Mouse (Mus musculus): ENCODE measurements around the gene Bsg. TPM values are rescaled to one million over a fixed set of nuclear protein-coding genes. Genes with fewer than 3 reads are reported as not detected.

Gene Bsg
- polyA plus RNA-seq, 1 experiment from 2014 or later: 691 TPM

- Histone ChIP-seq H3K27ac (no peak overlapping the region), H3K4me3 (no peak overlapping the region), H3K36me3 (peaks cover 50% of the 10 kb centered on the region), H3K9ac (no peak overlapping the region), H3K9me3 (no peaks in the 10 kb centered on the region), H3K4me1 (peaks cover 26% of the 10 kb centered on the region), H3K4me2 (replicated peaks) (no peak overlapping the region), H3K27me3 (no peaks in the 10 kb centered on the region)
- 71% methylated on average over 1 of the region's 1 CpGs for WGBS
- no peak for ATAC-seq (ENCODE audit: insufficient number of reproducible peaks, insufficient read depth, low FRiP score, low TSS enrichment)
Observed at GRCm38 (mm10) chr10:79707162-79707561, 2.9 kb downstream of the Bsg start.

- Histone ChIP-seq H3K4me1 (peaks cover 26% of the 10 kb centered on the region), H3K27ac (no peak overlapping the region), H3K9me3 (no peaks in the 10 kb centered on the region), H3K27me3 (no peaks in the 10 kb centered on the region), H3K4me3 (no peak overlapping the region), H3K36me3 (peaks cover 51% of the 10 kb centered on the region), H3K4me2 (replicated peaks) (no peak overlapping the region), H3K9ac (no peak overlapping the region)
- 69% methylated on average over 4 of the region's 4 CpGs for WGBS
- ATAC-seq (ENCODE audit: insufficient number of reproducible peaks, insufficient read depth, low FRiP score, low TSS enrichment): no peak
Observed at GRCm38 (mm10) chr10:79707759-79708158, 3.5 kb downstream of the Bsg start.

GRCm38 (mm10) chr10:79708668-79709067 is 4.4 kb downstream of the Bsg start:
- H3K4me3 ChIP-seq: no peak overlapping the region
- 0 out of 2 replicates have a peak, but pooled peaks cover 2% of the 10 kb centered on the region for H3K27me3 ChIP-seq
- no peak overlapping the region for H3K9ac ChIP-seq
- H3K4me2 ChIP-seq (replicated peaks): no peak overlapping the region
- H3K4me1 ChIP-seq: peaks cover 26% of the 10 kb centered on the region
- H3K36me3 ChIP-seq: peaks cover 51% of the 10 kb centered on the region
- no peak overlapping the region for H3K27ac ChIP-seq
- 89% methylated on average over 21 of the region's 21 CpGs for WGBS
- no peaks in the 10 kb centered on the region for H3K9me3 ChIP-seq
- ATAC-seq (ENCODE audit: insufficient number of reproducible peaks, insufficient read depth, low FRiP score, low TSS enrichment): no peak

DNA sequence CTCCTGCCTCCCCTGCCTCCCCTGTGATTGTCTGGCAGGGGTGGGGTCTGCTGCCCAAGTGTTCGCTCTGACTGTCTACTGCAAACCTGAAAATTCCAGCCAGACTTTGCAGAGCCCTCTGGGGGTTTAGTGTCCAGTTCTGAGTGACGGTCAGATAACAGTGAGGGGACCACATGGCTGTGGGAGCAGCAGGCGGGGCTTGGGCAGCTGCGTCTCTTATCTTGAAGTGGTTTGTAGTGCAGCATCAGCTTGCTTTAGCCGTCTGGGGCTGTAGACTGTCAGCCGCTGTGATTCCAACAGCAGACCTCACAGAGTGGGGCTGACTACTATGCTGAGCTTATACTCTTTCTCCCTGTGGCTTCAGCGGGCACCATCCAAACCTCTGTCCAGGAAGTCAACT is 5.0 kb downstream of the Bsg start:
- Histone ChIP-seq H3K9me3 (no peaks in the 10 kb centered on the region), H3K4me3 (no peak overlapping the region), H3K9ac (no peak overlapping the region), H3K36me3 (peaks cover 51% of the 10 kb centered on the region), H3K27ac (no peak overlapping the region), H3K4me2 (replicated peaks) (no peak overlapping the region), H3K4me1 (peaks cover 26% of the 10 kb centered on the region), H3K27me3 (0 out of 2 replicates have a peak, but pooled peaks cover 8% of the 10 kb centered on the region)
- ATAC-seq (ENCODE audit: insufficient number of reproducible peaks, insufficient read depth, low FRiP score, low TSS enrichment): no peak
- 85% methylated on average over 7 of the region's 7 CpGs for WGBS

DNA sequence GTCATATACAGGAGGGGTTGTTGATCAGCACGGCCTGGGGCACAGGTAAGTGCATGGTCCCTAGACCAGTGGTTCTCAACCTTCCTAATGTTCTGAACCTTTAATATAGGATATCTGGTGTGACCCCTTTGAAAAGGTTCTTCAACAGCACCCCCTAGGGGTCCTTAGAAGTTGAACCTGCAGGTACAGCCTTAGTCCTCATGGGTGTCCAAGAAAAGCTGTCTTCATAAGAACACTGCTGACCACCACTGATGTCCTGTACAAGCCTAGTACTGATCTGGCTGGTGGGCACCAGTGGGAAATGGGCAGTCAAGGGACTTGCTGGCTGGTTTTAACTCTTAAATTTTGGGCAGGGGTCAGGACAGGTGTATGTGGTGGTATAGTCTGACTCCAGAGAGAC is 7.7 kb downstream of the Bsg start:
- Histone ChIP-seq H3K27me3 (peaks cover 35% of the 10 kb centered on the region), H3K4me3 (no peak overlapping the region), H3K36me3 (peaks cover 51% of the 10 kb centered on the region), H3K4me2 (replicated peaks) (no peak overlapping the region), H3K9me3 (no peaks in the 10 kb centered on the region), H3K27ac (no peak overlapping the region), H3K4me1 (peaks cover 11% of the 10 kb centered on the region), H3K9ac (no peak overlapping the region)
- ATAC-seq (ENCODE audit: insufficient number of reproducible peaks, insufficient read depth, low FRiP score, low TSS enrichment): no peak
- 89% methylated on average over 1 of the region's 1 CpGs for WGBS

GRCm38 (mm10) chr10:79712499-79713126 is 8.3 kb downstream of the Bsg start:
- no peaks in the 10 kb centered on the region for H3K9me3 ChIP-seq
- no peak overlapping the region for H3K27ac ChIP-seq
- no peak overlapping the region for H3K4me3 ChIP-seq
- no peak overlapping the region for H3K9ac ChIP-seq
- H3K4me1 ChIP-seq: peaks cover 14% of the 10 kb centered on the region
- peaks cover 45% of the 10 kb centered on the region for H3K36me3 ChIP-seq
- H3K27me3 ChIP-seq: peaks cover 41% of the 10 kb centered on the region
- ATAC-seq (ENCODE audit: insufficient number of reproducible peaks, insufficient read depth, low FRiP score, low TSS enrichment): no peak
- H3K4me2 ChIP-seq (replicated peaks): no peak overlapping the region
- WGBS: 14% methylated on average over 4 of the region's 6 CpGs

- Histone ChIP-seq H3K9me3 (no peaks in the 10 kb centered on the region), H3K27ac (no peak overlapping the region), H3K9ac (no peak overlapping the region), H3K4me2 (replicated peaks) (no peak overlapping the region), H3K36me3 (peaks cover 41% of the 10 kb centered on the region), H3K4me1 (peaks cover 18% of the 10 kb centered on the region), H3K4me3 (no peak overlapping the region), H3K27me3 (peaks cover 47% of the 10 kb centered on the region)
- WGBS: 20% methylated on average over 1 of the region's 1 CpGs
- ATAC-seq (ENCODE audit: insufficient number of reproducible peaks, insufficient read depth, low FRiP score, low TSS enrichment): no peak
Observed at GRCm38 (mm10) chr10:79713163-79713562, 8.9 kb downstream of the Bsg start.

GRCm38 (mm10) chr10:79714996-79715395 is 10.7 kb downstream of the Bsg start:
- Histone ChIP-seq H3K9ac (no peak overlapping the region), H3K27me3 (peaks cover 57% of the 10 kb centered on the region), H3K36me3 (peaks cover 22% of the 10 kb centered on the region), H3K4me3 (no peak overlapping the region), H3K4me1 (peaks cover 14% of the 10 kb centered on the region), H3K9me3 (no peaks in the 10 kb centered on the region), H3K4me2 (replicated peaks) (no peak overlapping the region), H3K27ac (no peak overlapping the region)
- WGBS: 63% methylated on average over 4 of the region's 4 CpGs
- no peak for ATAC-seq (ENCODE audit: insufficient number of reproducible peaks, insufficient read depth, low FRiP score, low TSS enrichment)

DNA sequence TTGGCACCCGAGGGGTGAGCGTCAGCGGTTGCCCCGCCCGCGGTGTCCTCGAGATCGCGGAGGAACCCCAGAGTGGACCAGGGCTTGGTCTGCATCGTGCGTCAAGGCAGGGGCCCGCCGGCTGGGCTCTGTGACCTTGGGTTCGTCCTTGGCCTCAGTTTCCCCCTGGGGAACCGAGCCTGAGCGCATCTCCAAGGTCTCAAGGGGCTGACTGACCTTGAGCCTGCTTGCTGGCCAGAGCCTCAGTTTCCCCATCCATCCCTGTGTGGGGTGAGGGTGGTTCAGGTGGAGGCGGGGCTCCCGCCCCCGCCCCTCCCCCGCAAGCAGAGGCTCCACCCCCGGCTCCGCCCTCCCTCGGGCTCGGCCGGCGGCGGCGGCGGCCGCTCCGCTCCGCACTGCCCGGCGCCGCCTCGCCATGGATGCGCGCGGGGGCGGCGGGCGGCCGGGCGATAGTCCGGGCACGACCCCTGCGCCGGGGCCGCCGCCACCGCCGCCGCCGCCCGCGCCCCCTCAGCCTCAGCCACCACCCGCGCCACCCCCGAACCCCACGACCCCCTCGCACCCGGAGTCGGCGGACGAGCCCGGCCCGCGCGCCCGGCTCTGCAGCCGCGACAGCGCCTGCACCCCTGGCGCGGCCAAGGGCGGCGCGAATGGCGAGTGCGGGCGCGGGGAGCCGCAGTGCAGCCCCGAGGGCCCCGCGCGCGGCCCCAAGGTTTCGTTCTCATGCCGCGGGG is 12.1 kb downstream of the Bsg start, which contains the start of gene Hcn2:
Hcn2 (plus strand) TSS at position 381 of the 734 bp plus-strand sequence.
- no peak for ATAC-seq (ENCODE audit: insufficient number of reproducible peaks, insufficient read depth, low FRiP score, low TSS enrichment)
- 2% methylated on average over 81 of the region's 91 CpGs for WGBS
- no peaks in the 10 kb centered on the region for H3K9me3 ChIP-seq
- H3K27me3 ChIP-seq: peaks cover 57% of the 10 kb centered on the region
- H3K9ac ChIP-seq: peak within 1 kb of the TSS; percentile 57
- H3K4me1 ChIP-seq: peaks cover 14% of the 10 kb centered on the region
- peaks cover 8% of the 10 kb centered on the region for H3K36me3 ChIP-seq
- peak within 1 kb of the TSS; percentile 56 for H3K4me3 ChIP-seq
- no peak within 1 kb of the TSS for H3K27ac ChIP-seq
- peak within 1 kb of the TSS; percentile 98 for H3K4me2 ChIP-seq (replicated peaks)

- H3K4me1 ChIP-seq: peaks cover 14% of the 10 kb centered on the region
- H3K4me2 ChIP-seq (replicated peaks): peak overlapping the region; percentile 98
- H3K9ac ChIP-seq: peak overlapping the region; percentile 57
- peak overlapping the region; percentile 56 for H3K4me3 ChIP-seq
- no peak for ATAC-seq (ENCODE audit: insufficient number of reproducible peaks, insufficient read depth, low FRiP score, low TSS enrichment)
- peaks cover 57% of the 10 kb centered on the region for H3K27me3 ChIP-seq
- under 1% methylated on average over 44 of the region's 44 CpGs for WGBS
- no peaks in the 10 kb centered on the region for H3K9me3 ChIP-seq
- H3K27ac ChIP-seq: no peak overlapping the region
- H3K36me3 ChIP-seq: peaks cover 3% of the 10 kb centered on the region; the same call in 1 of the 2 replicates
Observed at GRCm38 (mm10) chr10:79716988-79717355, 12.7 kb downstream of the Bsg start.

GRCm38 (mm10) chr10:79717640-79718357 is 13.5 kb downstream of the Bsg start:
- H3K9me3 ChIP-seq: no peaks in the 10 kb centered on the region
- H3K4me2 ChIP-seq (replicated peaks): peak overlapping the region; percentile 98
- 5% methylated on average over 43 of the region's 43 CpGs for WGBS
- no peak overlapping the region for H3K9ac ChIP-seq
- H3K4me1 ChIP-seq: peaks cover 14% of the 10 kb centered on the region
- no peak overlapping the region for H3K27ac ChIP-seq
- H3K27me3 ChIP-seq: peaks cover 57% of the 10 kb centered on the region
- no peaks in the 10 kb centered on the region for H3K36me3 ChIP-seq
- no peak for ATAC-seq (ENCODE audit: insufficient number of reproducible peaks, insufficient read depth, low FRiP score, low TSS enrichment)
- H3K4me3 ChIP-seq: peak overlapping the region; percentile 56

All from embryonic facial prominence, embryonic 12.5 days (tissue).